Mouse (Mus musculus) stomach, embryonic 16.5 days (tissue): ENCODE measurements around the gene Angptl7. TPM values are rescaled to one million over a fixed set of nuclear protein-coding genes. Genes with fewer than 3 reads are reported as not detected.

Source experiments
- ATAC-seq: fragments of 200-750 bp; cut with Nextera tagmentation; 2 replicates; pipeline ENCODE4 v1.8.0; 2017; ENCODE audit warnings: moderate number of reproducible peaks, moderate TSS enrichment; ENCODE audit not compliant: insufficient read depth, low FRiP score
- H3K27ac ChIP-seq: fragments of 300-500 bp; sonication (generic); 2 replicates; pipeline ENCODE4 v1.5.1; 2014; ENCODE audit warnings: low read length
- H3K27me3 ChIP-seq: fragments of 300-500 bp; sonication (generic); 2 replicates; pipeline ENCODE4 v1.6.1; 2014; ENCODE audit warnings: low read length, control low read depth, mixed read lengths; ENCODE audit not compliant: control insufficient read depth, insufficient read depth
- H3K36me3 ChIP-seq: fragments of 300-500 bp; sonication (generic); 2 replicates; pipeline ENCODE4 v1.6.1; 2014; ENCODE audit warnings: low read length; ENCODE audit not compliant: control insufficient read depth, insufficient read depth
- H3K4me1 ChIP-seq: fragments of 300-500 bp; sonication (generic); 2 replicates; pipeline ENCODE4 v1.6.1; 2014; ENCODE audit warnings: low read length, control low read depth, mixed read lengths; ENCODE audit not compliant: control insufficient read depth, insufficient read depth
- H3K4me2 ChIP-seq: fragments of 300-500 bp; sonication (generic); 2 replicates; pipeline ENCODE4 v1.6.1; 2014; ENCODE audit warnings: low read depth, low read length, mixed read lengths
- H3K4me3 ChIP-seq: fragments of 300-500 bp; sonication (generic); replicated peaks from 2 replicates; pipeline ENCODE4 v1.5.1; 2014; ENCODE audit warnings: mild to moderate bottlenecking, low read length
- H3K9ac ChIP-seq: fragments of 300-500 bp; sonication (generic); 2 replicates; pipeline ENCODE4 v1.6.1; 2014; ENCODE audit warnings: low read length
- H3K9me3 ChIP-seq: fragments of 300-500 bp; sonication (generic); replicated peaks from 2 replicates; pipeline ENCODE4 v1.6.1; 2016; ENCODE audit warnings: low read length, control low read depth; ENCODE audit not compliant: control insufficient read depth
- WGBS: fragments of 180-500 bp; shearing (Covaris S2); extraction: QIAGEN DNeasy Blood & Tissue Kit; methylation state at CpG from one replicate; pipeline ENCODE4 v1.1.7; 2014; 5-methylcytosine and 5-hydroxymethylcytosine counted together
- polyA plus RNA-seq: library from polyadenylated mRNA; unstranded; fragments of >200 nt; fragmentation: Nextera tagmentation; extraction: Ambion mirVana; gene quantifications from 2 replicates; pipeline ENCODE4 v1.2.1, GENCODE M21; 2015

Gene Angptl7
- polyA plus RNA-seq, 1 experiment from 2014 or later = 6.5 TPM

DNA sequence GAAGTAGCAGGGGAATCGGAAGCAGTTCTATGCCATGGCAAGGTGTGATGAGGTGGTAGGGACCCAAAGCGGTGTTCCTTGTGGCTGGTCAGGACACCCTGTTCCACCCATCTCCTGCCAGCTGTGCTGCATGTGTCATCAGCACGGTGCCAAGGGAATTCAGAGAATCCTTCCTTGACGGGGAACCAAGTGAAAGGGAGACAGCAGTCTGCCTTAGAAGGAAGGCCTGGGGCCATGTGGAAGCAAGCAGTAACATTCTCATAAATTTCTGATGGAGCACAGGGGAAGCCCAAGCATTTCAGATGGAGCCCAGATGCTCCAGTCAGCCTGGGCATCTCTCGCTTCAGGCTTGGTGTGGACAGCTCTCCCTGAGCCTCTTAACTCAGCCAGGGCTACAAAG lies 7.3 kb upstream of the Angptl7 start:
- Histone ChIP-seq H3K4me3 (no peak overlapping the region), H3K4me1 (no peaks in the 10 kb centered on the region), H3K27me3 (no peaks in the 10 kb centered on the region), H3K9ac (no peak overlapping the region), H3K36me3 (no peaks in the 10 kb centered on the region), H3K9me3 (no peaks in the 10 kb centered on the region), H3K27ac (no peak overlapping the region), H3K4me2 (no peak overlapping the region)
- 88% methylated on average over 5 of the region's 5 CpGs for WGBS
- ATAC-seq = no peak

DNA sequence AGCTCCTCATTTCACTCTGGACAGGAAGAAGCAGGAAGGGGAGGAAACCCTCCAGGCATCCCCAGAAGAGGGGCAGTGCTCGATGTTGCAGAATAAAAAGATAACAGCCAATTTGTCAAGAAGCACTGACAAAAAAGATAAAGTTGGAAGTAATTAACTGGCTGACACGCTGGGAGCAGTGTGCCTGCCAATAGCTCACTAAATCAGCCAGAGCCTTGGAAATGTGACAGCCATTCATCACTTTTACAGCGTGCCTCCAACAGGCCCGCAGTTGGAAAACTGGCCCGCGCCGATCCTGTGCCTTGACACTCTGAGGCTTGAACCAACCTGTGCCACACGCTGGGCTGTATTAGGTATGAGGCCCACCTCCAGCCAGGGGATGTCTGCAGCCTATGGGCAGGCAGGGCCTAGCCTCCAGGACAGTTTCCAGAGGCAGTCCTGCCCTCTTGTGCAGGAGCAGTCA lies 4.3 kb upstream of the Angptl7 start:
- Histone ChIP-seq H3K4me3 (no peak overlapping the region), H3K27ac (no peak overlapping the region), H3K36me3 (no peaks in the 10 kb centered on the region), H3K4me1 (no peaks in the 10 kb centered on the region), H3K9ac (no peak overlapping the region), H3K9me3 (no peaks in the 10 kb centered on the region), H3K4me2 (no peak overlapping the region), H3K27me3 (no peaks in the 10 kb centered on the region)
- WGBS = 39% methylated on average over 8 of the region's 8 CpGs
- peak; percentile 40; the same call in 1 of the 2 replicates for ATAC-seq

- H3K4me1 ChIP-seq = no peaks in the 10 kb centered on the region
- no peaks in the 10 kb centered on the region for H3K9me3 ChIP-seq
- H3K4me3 ChIP-seq = no peak overlapping the region
- H3K4me2 ChIP-seq = no peak overlapping the region
- H3K27me3 ChIP-seq = no peaks in the 10 kb centered on the region
- WGBS = 82% methylated on average over 25 of the region's 25 CpGs
- no peak for ATAC-seq
- H3K27ac ChIP-seq = no peak overlapping the region
- no peak overlapping the region for H3K9ac ChIP-seq
- 0 out of 2 replicates have a peak, but pooled peaks cover 12% of the 10 kb centered on the region for H3K36me3 ChIP-seq
These were observed 4.2 kb downstream of the Angptl7 start for GRCm38 (mm10) chr4:148495874-148496689.

- 0 out of 2 replicates have a peak, but pooled peaks cover 12% of the 10 kb centered on the region for H3K36me3 ChIP-seq
- ATAC-seq = no peak
- no peaks in the 10 kb centered on the region for H3K4me1 ChIP-seq
- no peak overlapping the region for H3K4me3 ChIP-seq
- WGBS = 86% methylated on average over 6 of the region's 6 CpGs
- no peak overlapping the region for H3K9ac ChIP-seq
- H3K4me2 ChIP-seq = no peak overlapping the region
- H3K27ac ChIP-seq = no peak overlapping the region
- H3K27me3 ChIP-seq = no peaks in the 10 kb centered on the region
- H3K9me3 ChIP-seq = no peaks in the 10 kb centered on the region
These were observed 5.1 kb downstream of the Angptl7 start for GRCm38 (mm10) chr4:148495160-148495559.

DNA sequence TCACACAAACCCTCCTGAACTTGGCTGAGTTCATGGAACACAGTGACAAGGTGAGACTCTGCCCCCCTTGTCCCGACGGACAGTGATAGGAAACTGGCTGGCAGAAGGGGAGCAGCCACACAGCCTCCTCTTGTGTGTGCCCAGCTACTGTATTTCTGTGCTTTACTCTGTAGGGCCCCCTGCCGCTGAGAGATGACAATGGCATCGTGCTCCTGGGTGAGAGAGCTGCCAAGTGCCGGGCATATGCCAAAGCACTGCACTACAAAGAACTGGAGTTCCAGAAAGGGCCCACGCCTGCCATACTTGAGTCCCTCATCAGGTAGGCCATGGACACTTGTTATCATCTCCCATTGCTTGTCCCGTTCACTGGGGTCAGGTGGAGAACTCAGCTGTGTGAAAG lies 8.8 kb downstream of the Angptl7 start:
- Histone ChIP-seq H3K4me3 (no peak overlapping the region), H3K9ac (no peak overlapping the region), H3K36me3 (peaks cover 33% of the 10 kb centered on the region), H3K4me2 (no peak overlapping the region), H3K27me3 (no peaks in the 10 kb centered on the region), H3K4me1 (no peaks in the 10 kb centered on the region), H3K27ac (no peak overlapping the region), H3K9me3 (no peaks in the 10 kb centered on the region)
- ATAC-seq = no peak
- 88% methylated on average over 7 of the region's 7 CpGs for WGBS

DNA sequence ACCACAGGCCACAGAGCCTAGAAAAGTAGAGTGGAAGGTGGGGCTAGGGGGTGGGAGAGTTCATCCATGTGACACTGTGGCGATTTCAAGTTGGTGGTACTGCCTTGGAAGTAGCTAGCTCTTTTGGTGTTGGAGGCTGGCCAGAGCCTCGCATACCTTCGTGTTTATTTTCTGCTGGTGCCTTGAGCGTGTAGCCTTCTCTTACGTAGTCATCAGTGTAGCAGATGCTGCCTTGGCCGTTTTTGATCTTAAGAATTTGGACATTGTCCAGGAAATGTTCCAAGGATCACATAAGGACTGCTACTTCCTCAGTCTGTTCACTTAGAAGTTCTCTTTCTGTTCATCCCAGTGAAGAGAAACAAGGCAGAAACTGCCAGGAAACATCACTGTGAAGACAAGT lies 9.8 kb downstream of the Angptl7 start:
- no peak overlapping the region for H3K4me2 ChIP-seq
- H3K4me1 ChIP-seq = no peaks in the 10 kb centered on the region
- peaks cover 35% of the 10 kb centered on the region for H3K36me3 ChIP-seq
- no peak overlapping the region for H3K27ac ChIP-seq
- no peak for ATAC-seq
- no peak overlapping the region for H3K9ac ChIP-seq
- H3K4me3 ChIP-seq = no peak overlapping the region
- 59% methylated on average over 6 of the region's 6 CpGs for WGBS
- no peaks in the 10 kb centered on the region for H3K9me3 ChIP-seq
- no peaks in the 10 kb centered on the region for H3K27me3 ChIP-seq

DNA sequence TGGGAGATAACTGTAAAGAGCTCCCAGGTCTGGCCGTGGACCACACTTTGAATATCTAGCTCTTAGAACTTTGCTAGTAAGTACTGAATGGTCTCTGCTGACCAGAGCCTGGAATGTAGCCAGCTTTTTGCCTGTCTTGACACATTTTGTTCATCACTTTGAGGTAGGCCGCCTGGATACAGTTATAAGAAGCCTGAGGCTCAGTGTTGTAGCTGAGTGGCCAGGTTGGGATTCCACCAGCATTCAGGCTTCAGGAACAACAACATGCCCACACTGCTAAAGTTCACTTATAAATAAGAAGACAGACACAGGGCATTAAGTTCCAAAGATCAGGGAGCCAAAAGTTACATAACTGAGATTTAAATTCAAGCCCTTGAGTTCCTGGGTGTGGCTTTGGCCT lies 12.4 kb downstream of the Angptl7 start:
- Histone ChIP-seq H3K4me1 (no peaks in the 10 kb centered on the region), H3K27ac (no peak overlapping the region), H3K4me2 (no peak overlapping the region), H3K9ac (no peak overlapping the region), H3K36me3 (peaks cover 44% of the 10 kb centered on the region), H3K4me3 (no peak overlapping the region), H3K9me3 (no peaks in the 10 kb centered on the region), H3K27me3 (no peaks in the 10 kb centered on the region)
- WGBS = 70% methylated on average over 2 of the region's 2 CpGs
- no peak for ATAC-seq

- Histone ChIP-seq H3K27me3 (no peaks in the 10 kb centered on the region), H3K4me3 (no peak overlapping the region), H3K36me3 (peaks cover 40% of the 10 kb centered on the region), H3K9me3 (no peaks in the 10 kb centered on the region), H3K4me1 (no peaks in the 10 kb centered on the region), H3K27ac (no peak overlapping the region), H3K9ac (no peak overlapping the region), H3K4me2 (no peak overlapping the region)
- no peak for ATAC-seq
- 95% methylated on average over 12 of the region's 12 CpGs for WGBS
These were observed 15.7 kb downstream of the Angptl7 start for GRCm38 (mm10) chr4:148484511-148484910.

- H3K4me2 ChIP-seq = no peak overlapping the region
- peaks cover 28% of the 10 kb centered on the region for H3K36me3 ChIP-seq
- H3K9me3 ChIP-seq = no peaks in the 10 kb centered on the region
- no peak overlapping the region for H3K9ac ChIP-seq
- no peak for ATAC-seq
- H3K4me3 ChIP-seq = no peak overlapping the region
- no peaks in the 10 kb centered on the region for H3K4me1 ChIP-seq
- no peaks in the 10 kb centered on the region for H3K27me3 ChIP-seq
- WGBS = 86% methylated on average over 2 of the region's 2 CpGs
- H3K27ac ChIP-seq = no peak overlapping the region
These were observed 18.6 kb downstream of the Angptl7 start for GRCm38 (mm10) chr4:148481557-148482168.
